Mouse (Mus musculus): ENCODE results near the gene Cnga3.

Cnga3 gene

GRCm38 (mm10) chr1:37286556-37286955 is 72.3 kb downstream of the Cnga3 start:
- DNase-seq (ENCODE audit: low spot score) = no peak

GRCm38 (mm10) chr1:37287748-37288147 is 73.5 kb downstream of the Cnga3 start:
- no peak for DNase-seq (ENCODE audit: low spot score)

GRCm38 (mm10) chr1:37288181-37288935 is 74.1 kb downstream of the Cnga3 start:
- DNase-seq (ENCODE audit: low spot score) = no peak

GRCm38 (mm10) chr1:37288941-37289340 is 74.7 kb downstream of the Cnga3 start:
- DNase-seq (ENCODE audit: low spot score) = no peak

- DNase-seq (ENCODE audit: low spot score) = no peak
These were observed 82.2 kb downstream of the Cnga3 start for GRCm38 (mm10) chr1:37296414-37296813.

- no peak for DNase-seq (ENCODE audit: low spot score)
These were observed 84.7 kb downstream of the Cnga3 start for GRCm38 (mm10) chr1:37298904-37299303.

- peak; percentile 95 for DNase-seq (ENCODE audit: low spot score)
These were observed 85.6 kb downstream of the Cnga3 start, which contains the start of gene Inpp4a for GRCm38 (mm10) chr1:37299540-37300491. Gene Inpp4a, plus strand, starts transcription at chr1:37299865.

GRCm38 (mm10) chr1:37300650-37301049 is 86.4 kb downstream of the Cnga3 start:
- DNase-seq (ENCODE audit: low spot score) = peak; percentile 46

GRCm38 (mm10) chr1:37302801-37303200 is 88.6 kb downstream of the Cnga3 start:
- peak; percentile 26 for DNase-seq (ENCODE audit: low spot score)

GRCm38 (mm10) chr1:37305691-37306287 is 91.6 kb downstream of the Cnga3 start:
- no peak for DNase-seq (ENCODE audit: low spot score)

GRCm38 (mm10) chr1:37307586-37307985 is 93.4 kb downstream of the Cnga3 start:
- peak; percentile 30 for DNase-seq (ENCODE audit: low spot score)

- peak; percentile 23 for DNase-seq (ENCODE audit: low spot score)
These were observed 93.9 kb downstream of the Cnga3 start for GRCm38 (mm10) chr1:37308021-37308742.

GRCm38 (mm10) chr1:37308743-37309100 is 94.5 kb downstream of the Cnga3 start:
- DNase-seq (ENCODE audit: low spot score) = no peak

- no peak for DNase-seq (ENCODE audit: low spot score)
These were observed 95.8 kb downstream of the Cnga3 start for GRCm38 (mm10) chr1:37309939-37310515.
